Mouse (Mus musculus): ENCODE measurements around the gene Tdrd3. TPM values are rescaled to one million over a fixed set of nuclear protein-coding genes. Genes with fewer than 3 reads are reported as not detected.

The Tdrd3 gene
- polyA plus RNA-seq (2014; fragmentation: Nextera tagmentation; extraction: Ambion mirVana), result 27.0 and 31.1 TPM in 2 replicates

- peaks cover 17% of the 10 kb centered on the region for H3K4me1 ChIP-seq (replicated peaks; ENCODE audit: control insufficient read depth, insufficient read depth, low read length)
- H3K9me3 ChIP-seq (ENCODE audit: control insufficient read depth, low read length), result no peaks in the 10 kb centered on the region
- under 1% methylated on average over 75 of the region's 85 CpGs for WGBS
- peak within 1 kb of the TSS; percentile 78 for H3K4me3 ChIP-seq (ENCODE audit: low read depth, low read length)
- peak within 1 kb of the TSS; percentile 63 for H3K4me2 ChIP-seq (ENCODE audit: low read length)
- DNase-seq (ENCODE audit: low spot score) (peak; percentile 92), ATAC-seq (replicated peaks; ENCODE audit: low FRiP score, low TSS enrichment, low read depth) (peak; percentile 93)
- peak within 1 kb of the TSS; percentile 95 for H3K9ac ChIP-seq (ENCODE audit: low read length)
- no peaks in the 10 kb centered on the region for H3K36me3 ChIP-seq (ENCODE audit: control insufficient read depth, insufficient read depth, low read length)
- H3K27me3 ChIP-seq (replicated peaks; ENCODE audit: control insufficient read depth, insufficient read depth, low read length), result no peaks in the 10 kb centered on the region
- peak within 1 kb of the TSS; percentile 100 for H3K27ac ChIP-seq (ENCODE audit: low read depth)
Observed at GRCm38 (mm10) chr14:87415808-87416721, at the start of gene Tdrd3. Gene Tdrd3 (plus strand): TSS chr14:87416639.

- H3K9ac ChIP-seq (ENCODE audit: low read length), result no peak overlapping the region
- no peak for DNase-seq (ENCODE audit: low spot score)
- H3K36me3 ChIP-seq (ENCODE audit: control insufficient read depth, insufficient read depth, low read length), result no peaks in the 10 kb centered on the region
- no peaks in the 10 kb centered on the region for H3K27me3 ChIP-seq (replicated peaks; ENCODE audit: control insufficient read depth, insufficient read depth, low read length)
- ATAC-seq (replicated peaks; ENCODE audit: low FRiP score, low TSS enrichment, low read depth), result no peak
- H3K4me2 ChIP-seq (ENCODE audit: low read length), result no peak overlapping the region
- H3K4me1 ChIP-seq (replicated peaks; ENCODE audit: control insufficient read depth, insufficient read depth, low read length), result no peaks in the 10 kb centered on the region
- 26% methylated on average over 3 of the region's 3 CpGs for WGBS
- H3K4me3 ChIP-seq (ENCODE audit: low read depth, low read length), result no peak overlapping the region
- no peak overlapping the region for H3K27ac ChIP-seq (ENCODE audit: low read depth)
- no peaks in the 10 kb centered on the region for H3K9me3 ChIP-seq (ENCODE audit: control insufficient read depth, low read length)
Observed at GRCm38 (mm10) chr14:87367169-87367568, 49.3 kb upstream of the Tdrd3 start.

GRCm38 (mm10) chr14:87383041-87383440 is 33.4 kb upstream of the Tdrd3 start:
- no peaks in the 10 kb centered on the region for H3K36me3 ChIP-seq (ENCODE audit: control insufficient read depth, insufficient read depth, low read length)
- no peak overlapping the region for H3K27ac ChIP-seq (ENCODE audit: low read depth)
- WGBS, result 60% methylated on average over 2 of the region's 2 CpGs
- H3K27me3 ChIP-seq (replicated peaks; ENCODE audit: control insufficient read depth, insufficient read depth, low read length), result no peaks in the 10 kb centered on the region
- no peak for DNase-seq (ENCODE audit: low spot score)
- no peak overlapping the region for H3K9ac ChIP-seq (ENCODE audit: low read length)
- H3K4me1 ChIP-seq (replicated peaks; ENCODE audit: control insufficient read depth, insufficient read depth, low read length), result no peaks in the 10 kb centered on the region
- no peak for ATAC-seq (replicated peaks; ENCODE audit: low FRiP score, low TSS enrichment, low read depth)
- H3K9me3 ChIP-seq (ENCODE audit: control insufficient read depth, low read length), result no peaks in the 10 kb centered on the region
- H3K4me2 ChIP-seq (ENCODE audit: low read length), result no peak overlapping the region
- H3K4me3 ChIP-seq (ENCODE audit: low read depth, low read length), result no peak overlapping the region

GRCm38 (mm10) chr14:87384288-87385268 is 31.9 kb upstream of the Tdrd3 start:
- H3K4me1 ChIP-seq (replicated peaks; ENCODE audit: control insufficient read depth, insufficient read depth, low read length), result no peaks in the 10 kb centered on the region
- ATAC-seq (replicated peaks; ENCODE audit: low FRiP score, low TSS enrichment, low read depth), result no peak
- H3K4me3 ChIP-seq (ENCODE audit: low read depth, low read length), result no peak overlapping the region
- no peaks in the 10 kb centered on the region for H3K9me3 ChIP-seq (ENCODE audit: control insufficient read depth, low read length)
- no peak for DNase-seq (ENCODE audit: low spot score)
- H3K9ac ChIP-seq (ENCODE audit: low read length), result no peak overlapping the region
- H3K27ac ChIP-seq (ENCODE audit: low read depth), result no peak overlapping the region
- no peaks in the 10 kb centered on the region for H3K36me3 ChIP-seq (ENCODE audit: control insufficient read depth, insufficient read depth, low read length)
- 83% methylated on average over 7 of the region's 7 CpGs for WGBS
- no peaks in the 10 kb centered on the region for H3K27me3 ChIP-seq (replicated peaks; ENCODE audit: control insufficient read depth, insufficient read depth, low read length)
- no peak overlapping the region for H3K4me2 ChIP-seq (ENCODE audit: low read length)

GRCm38 (mm10) chr14:87393096-87393495 is 23.3 kb upstream of the Tdrd3 start:
- H3K4me1 ChIP-seq (replicated peaks; ENCODE audit: control insufficient read depth, insufficient read depth, low read length), result no peaks in the 10 kb centered on the region

GRCm38 (mm10) chr14:87396643-87397042 is 19.8 kb upstream of the Tdrd3 start:
- no peak overlapping the region for H3K27ac ChIP-seq (ENCODE audit: low read depth)
- no peak overlapping the region for H3K4me2 ChIP-seq (ENCODE audit: low read length)
- WGBS, result 58% methylated on average over 5 of the region's 5 CpGs
- no peaks in the 10 kb centered on the region for H3K36me3 ChIP-seq (ENCODE audit: control insufficient read depth, insufficient read depth, low read length)
- H3K4me3 ChIP-seq (ENCODE audit: low read depth, low read length), result no peak overlapping the region
- no peaks in the 10 kb centered on the region for H3K4me1 ChIP-seq (replicated peaks; ENCODE audit: control insufficient read depth, insufficient read depth, low read length)
- H3K9me3 ChIP-seq (ENCODE audit: control insufficient read depth, low read length), result no peaks in the 10 kb centered on the region
- no peak for DNase-seq (ENCODE audit: low spot score)
- ATAC-seq (replicated peaks; ENCODE audit: low FRiP score, low TSS enrichment, low read depth), result no peak
- no peaks in the 10 kb centered on the region for H3K27me3 ChIP-seq (replicated peaks; ENCODE audit: control insufficient read depth, insufficient read depth, low read length)
- H3K9ac ChIP-seq (ENCODE audit: low read length), result no peak overlapping the region

More at GRCm38 (mm10) chr14:87393096-87393495, 23.3 kb upstream of the Tdrd3 start:
- Histone ChIP-seq H3K9me3 (ENCODE audit: control insufficient read depth, low read length) (no peaks in the 10 kb centered on the region), H3K9ac (ENCODE audit: low read length) (no peak overlapping the region), H3K27me3 (replicated peaks; ENCODE audit: control insufficient read depth, insufficient read depth, low read length) (no peaks in the 10 kb centered on the region), H3K36me3 (ENCODE audit: control insufficient read depth, insufficient read depth, low read length) (no peaks in the 10 kb centered on the region), H3K4me3 (ENCODE audit: low read depth, low read length) (no peak overlapping the region), H3K27ac (ENCODE audit: low read depth) (no peak overlapping the region), H3K4me2 (ENCODE audit: low read length) (no peak overlapping the region)
- ATAC-seq (replicated peaks; ENCODE audit: low FRiP score, low TSS enrichment, low read depth), result no peak
- DNase-seq (ENCODE audit: low spot score), result no peak
- WGBS, result 91% methylated on average over 3 of the region's 3 CpGs

- ATAC-seq (replicated peaks; ENCODE audit: low FRiP score, low TSS enrichment, low read depth) (no peak), DNase-seq (ENCODE audit: low spot score) (no peak)
- Histone ChIP-seq H3K36me3 (ENCODE audit: control insufficient read depth, insufficient read depth, low read length) (no peaks in the 10 kb centered on the region), H3K27me3 (replicated peaks; ENCODE audit: control insufficient read depth, insufficient read depth, low read length) (no peaks in the 10 kb centered on the region), H3K4me2 (ENCODE audit: low read length) (peak overlapping the region; percentile 63), H3K9ac (ENCODE audit: low read length) (peak overlapping the region; percentile 47), H3K4me1 (replicated peaks; ENCODE audit: control insufficient read depth, insufficient read depth, low read length) (peaks cover 17% of the 10 kb centered on the region), H3K9me3 (ENCODE audit: control insufficient read depth, low read length) (no peaks in the 10 kb centered on the region), H3K4me3 (ENCODE audit: low read depth, low read length) (peak overlapping the region; percentile 78), H3K27ac (ENCODE audit: low read depth) (no peak overlapping the region)
- under 1% methylated on average over 11 of the region's 11 CpGs for WGBS
Observed at GRCm38 (mm10) chr14:87415486-87415807, 992 bp upstream of the Tdrd3 start.

Data from intestine, embryonic 14.5 days (tissue).